Mouse (Mus musculus): Measurements from ENCODE around the gene Klhl6.

- TF ChIP-seq CTCF (IDR thresholded peaks at IDR 0.05; ENCODE audit: borderline replicate concordance, control insufficient read depth, extremely low read depth, insufficient read depth, low read length, poor library complexity): no peak
- no peak for TF ChIP-seq POLR2A (IDR thresholded peaks at IDR 0.05; ENCODE audit: control insufficient read depth, extremely low read depth, insufficient read depth, low read length, poor library complexity)
Observed at GRCm38 (mm10) chr16:19918286-19918685, 64.6 kb downstream of the Klhl6 start.

All from thymus, adult 2 months (tissue).